In genomic region chr3:37418961-37419457, GRCm38 (mm10) we compare ENCODE assay signal across 8 mouse cellular contexts. TPM values are rescaled to one million over a fixed set of nuclear protein-coding genes. Genes with fewer than 3 reads are reported as not detected.
DNase-seq lines count a peak whose midpoint lies in the region; ATAC-seq and TF ChIP-seq lines count a peak whose summit lies in the region.

No protein-coding gene starts in this region.

- ATAC-seq in lung, embryonic 14.5 days (ENCODE audit: insufficient read depth), result no peak
- no peak; the same call in 1 of the 2 replicates for ATAC-seq in forebrain, embryonic 11.5 days (replicated peaks; ENCODE audit: low FRiP score)

- H3K27me3 ChIP-seq in lung, embryonic 14.5 days (ENCODE audit: insufficient read depth, low read length), result no peaks in the 10 kb centered on the region
- no peaks in the 10 kb centered on the region for H3K27me3 ChIP-seq in forebrain, embryonic 11.5 days (ENCODE audit: control insufficient read depth, insufficient read depth, low read length)

- WGBS in lung, embryonic 14.5 days, result under 1% methylated on average over 30 of the region's 30 CpGs
- under 1% methylated on average over 30 of the region's 30 CpGs for WGBS in forebrain, embryonic 11.5 days

- peak overlapping the region; percentile 71 for H3K9ac ChIP-seq in lung, embryonic 14.5 days
- peak overlapping the region; percentile 78 for H3K9ac ChIP-seq in forebrain, embryonic 11.5 days (ENCODE audit: low read length)

- peak; percentile 79 for DNase-seq in adrenal gland, adult 8-10 months
- DNase-seq in adrenal gland, postnatal 4 days (ENCODE audit: low spot score in 2 of 2), result no peak
- no peak for DNase-seq in lung, embryonic 14.5 days
- no peak for DNase-seq in lung, postnatal 10 days
- DNase-seq in forebrain, embryonic 11.5 days (ENCODE audit: low spot score), result no peak
- peak; percentile 72 for DNase-seq in layer of hippocampus, adult 11-12 months (ENCODE audit: low spot score)
- DNase-seq in lung, postnatal 25 days (ENCODE audit: low spot score), result peak; percentile 60
- peak; percentile 51 to 73 for DNase-seq in right cerebral cortex, postnatal 36 days (ENCODE audit: low spot score in 2 of 2)

- H3K9me3 ChIP-seq in lung, embryonic 14.5 days (ENCODE audit: low read depth, low read length), result no peaks in the 10 kb centered on the region
- H3K9me3 ChIP-seq in forebrain, embryonic 11.5 days (ENCODE audit: control insufficient read depth, low read length), result no peaks in the 10 kb centered on the region

- no peak for TF ChIP-seq CTCF in lung, embryonic 14.5 days (IDR thresholded peaks at IDR 0.05; ENCODE audit: low read depth)

- H3K4me3 ChIP-seq in lung, embryonic 14.5 days (ENCODE audit: low read depth, low read length), result peak overlapping the region; percentile 93
- peak overlapping the region; percentile 74 for H3K4me3 ChIP-seq in forebrain, embryonic 11.5 days (ENCODE audit: low read depth, low read length)

- H3K4me2 ChIP-seq in lung, embryonic 14.5 days, result peak overlapping the region; percentile 84
- H3K4me2 ChIP-seq in forebrain, embryonic 11.5 days (ENCODE audit: low read depth, low read length, severe bottlenecking), result peak overlapping the region; percentile 56

- no peaks in the 10 kb centered on the region for H3K36me3 ChIP-seq in lung, embryonic 14.5 days (ENCODE audit: insufficient read depth)
- no peaks in the 10 kb centered on the region for H3K36me3 ChIP-seq in forebrain, embryonic 11.5 days (ENCODE audit: control insufficient read depth, insufficient read depth, low read length)

- H3K4me1 ChIP-seq in lung, embryonic 14.5 days (ENCODE audit: insufficient read depth), result peaks cover 9% of the 10 kb centered on the region; the same call in 1 of the 2 replicates
- peaks cover 6% of the 10 kb centered on the region; the same call in 1 of the 2 replicates for H3K4me1 ChIP-seq in forebrain, embryonic 11.5 days (replicated peaks; ENCODE audit: control insufficient read depth, insufficient read depth, low read length)

- H3K27ac ChIP-seq in lung, embryonic 14.5 days (ENCODE audit: low read depth), result peak overlapping the region; percentile 86
- peak overlapping the region; percentile 72 for H3K27ac ChIP-seq in forebrain, embryonic 11.5 days (ENCODE audit: low read depth, low read length)

RNA-seq across cellular contexts. Expression of gene Spata5, which starts 0.7 kb away (rescaled TPM):
- total RNA-seq in adrenal gland, adult 8-10 months (2022), result 10 to 100 TPM; 35.1 to 47.3 (median 38.7) TPM
- 10 to 100 TPM; 32.0 to 42.8 TPM for total RNA-seq in adrenal gland, postnatal 4 days (2021)
- polyA plus RNA-seq in lung, embryonic 14.5 days (2014; fragmentation: Nextera tagmentation; extraction: Ambion mirVana), result 36.9 and 42.0 TPM in 2 replicates
- polyA plus RNA-seq in forebrain, embryonic 11.5 days (2014; fragmentation: Nextera tagmentation; extraction: Ambion mirVana), result 51.6 and 55.0 TPM in 2 replicates

RNA-seq across cellular contexts. Expression of gene Nudt6, which starts 1.0 kb away (rescaled TPM):
- total RNA-seq in adrenal gland, adult 8-10 months (2022), result 10 to 100 TPM; 16.4 to 21.7 (median 20.4) TPM
- 10 to 100 TPM; 17.5 to 18.3 TPM for total RNA-seq in adrenal gland, postnatal 4 days (2021)
- 4.6 and 7.4 TPM in 2 replicates for polyA plus RNA-seq in lung, embryonic 14.5 days (2014; fragmentation: Nextera tagmentation; extraction: Ambion mirVana)
- 4.4 and 4.5 TPM in 2 replicates for polyA plus RNA-seq in forebrain, embryonic 11.5 days (2014; fragmentation: Nextera tagmentation; extraction: Ambion mirVana)

Comparison
In these comparisons a context has a peak if more than half of its experiments do, and no peak if none do; other contexts are left out.
1. DNase-seq: peak in adrenal gland, adult 8-10 months (single experiment), layer of hippocampus, adult 11-12 months (single experiment), lung, postnatal 25 days (single experiment) and right cerebral cortex, postnatal 36 days (2 of 2); none in adrenal gland, postnatal 4 days (0 of 2), lung, embryonic 14.5 days (single experiment), lung, postnatal 10 days (single experiment) and forebrain, embryonic 11.5 days (single experiment).